Mouse (Mus musculus): ENCODE measurements around the gene Rfx2. TPM values are rescaled to one million over a fixed set of nuclear protein-coding genes. Genes with fewer than 3 reads are reported as not detected.

Gene Rfx2
- total RNA-seq, 2 experiments from 2014 or later = 1.4 to 2.3 TPM

DNA sequence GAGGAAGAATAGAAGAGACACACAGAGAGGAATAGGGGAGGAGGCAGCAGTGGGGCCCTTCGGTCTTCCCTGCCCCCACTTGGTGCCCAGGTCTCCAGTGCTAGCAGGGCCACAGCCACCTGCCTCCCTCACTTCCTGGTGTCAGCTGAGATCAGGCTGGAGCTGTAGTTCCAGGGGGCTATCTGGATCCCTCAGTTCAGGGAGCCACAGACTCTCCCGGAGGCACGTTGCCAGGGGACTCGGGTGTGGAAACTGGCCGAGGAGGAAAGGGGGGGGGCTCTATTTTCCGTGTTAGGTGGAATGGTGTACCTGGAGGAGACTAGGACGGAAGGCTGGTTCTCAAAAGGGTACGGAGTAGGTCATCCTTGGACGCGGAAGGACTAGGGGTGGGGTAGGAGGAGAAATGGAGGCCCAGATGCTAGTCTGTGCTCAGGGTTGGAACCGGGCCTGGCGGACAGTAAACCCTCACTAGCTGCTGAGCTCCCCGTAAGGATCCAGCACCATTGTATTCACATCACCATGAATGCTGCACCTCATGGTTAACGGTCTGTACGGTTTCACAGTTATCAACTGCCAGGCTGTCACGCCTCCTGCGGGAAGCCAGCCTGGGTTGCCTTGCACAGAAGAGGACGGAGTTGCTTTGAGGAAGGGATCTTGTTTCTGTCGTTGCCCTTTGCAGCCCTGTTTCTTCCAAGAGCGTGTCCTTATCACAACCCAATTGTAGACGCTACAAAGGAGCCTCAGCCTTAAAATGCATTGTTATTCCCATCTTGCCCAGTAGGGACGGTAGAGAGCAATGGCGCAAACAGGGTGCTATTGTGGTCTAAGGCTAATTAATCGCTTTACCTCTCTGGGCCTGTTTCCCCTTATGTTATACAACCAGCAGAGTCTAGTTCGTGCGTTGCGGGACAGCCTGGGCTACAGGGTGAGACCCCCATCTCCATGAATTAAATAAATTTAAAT is 67.8 kb downstream of the Rfx2 start:
- intact Hi-C loops (cut with DNase I) = loop anchor here (5.0 kb wide), 1 partner anchor 46 kb away; the partner anchor contains the start of genes Ndufa11 and Vmac
- DNase-seq (ENCODE audit: extremely low spot score in 1 of 2, low spot score in 2 of 2) = peak in 1 of 2 experiments; percentile 61

- DNase-seq (ENCODE audit: extremely low spot score in 1 of 2, low spot score in 2 of 2) = peak; percentile 77 to 93
- intact Hi-C loops (cut with DNase I) = loop anchor here (5.0 kb wide), 1 partner anchor 45 kb away; the partner anchor contains the start of genes Ndufa11 and Vmac
Measured at GRCm38 (mm10) chr17:56761991-56762410, 68.8 kb downstream of the Rfx2 start.

GRCm38 (mm10) chr17:56761077-56761476 is 69.7 kb downstream of the Rfx2 start:
- intact Hi-C loops (cut with DNase I) = loop anchor here (5.0 kb wide), 1 partner anchor 44 kb away; the partner anchor contains the start of genes Ndufa11 and Vmac
- DNase-seq (ENCODE audit: extremely low spot score in 1 of 2, low spot score in 2 of 2) = no peak

DNA sequence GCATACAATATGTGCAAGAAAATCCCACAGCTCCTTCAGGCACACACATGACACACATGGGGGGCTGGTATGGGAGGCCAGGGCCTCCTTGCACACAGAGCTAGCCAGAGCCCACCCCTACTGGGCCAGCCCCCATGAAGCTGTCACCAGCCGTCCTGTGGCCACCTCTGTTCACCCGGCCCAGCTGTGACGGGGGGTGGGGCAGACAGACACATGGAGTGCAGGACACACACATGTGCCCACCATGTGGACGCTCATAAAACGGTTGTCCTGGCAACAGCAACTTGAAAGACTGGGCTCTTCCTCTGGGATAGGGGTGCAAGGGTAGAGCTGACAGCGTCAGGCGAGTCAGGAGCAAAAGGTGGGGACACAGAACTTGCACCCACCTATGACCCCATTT is 71.6 kb downstream of the Rfx2 start:
- intact Hi-C loops (cut with DNase I) = no loop called here
- peak in 1 of 2 experiments; percentile 60 for DNase-seq (ENCODE audit: extremely low spot score in 1 of 2, low spot score in 2 of 2)

DNA sequence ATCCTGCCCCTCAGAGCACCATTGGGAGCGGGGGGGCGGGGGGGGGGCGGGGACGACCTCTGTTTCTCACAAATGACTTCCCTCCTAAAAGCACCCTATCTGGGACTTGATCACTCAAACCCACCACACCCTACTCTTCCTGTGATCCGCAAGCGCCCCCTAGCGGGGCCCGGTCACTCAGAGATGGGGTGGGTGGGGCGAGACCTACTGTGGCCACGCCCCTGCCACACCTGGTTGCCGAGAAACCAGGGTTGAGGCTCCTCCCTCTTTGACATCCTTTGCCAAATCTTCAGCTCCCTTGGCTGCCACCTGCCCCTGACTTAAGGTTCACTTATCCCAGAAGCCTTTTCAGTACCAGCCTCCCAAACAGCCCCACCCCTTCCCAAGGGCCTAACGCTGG is 72.7 kb downstream of the Rfx2 start:
- intact Hi-C loops (cut with DNase I) = no loop called here
- DNase-seq (ENCODE audit: extremely low spot score in 1 of 2, low spot score in 2 of 2) = peak in 1 of 2 experiments; percentile 84

DNA sequence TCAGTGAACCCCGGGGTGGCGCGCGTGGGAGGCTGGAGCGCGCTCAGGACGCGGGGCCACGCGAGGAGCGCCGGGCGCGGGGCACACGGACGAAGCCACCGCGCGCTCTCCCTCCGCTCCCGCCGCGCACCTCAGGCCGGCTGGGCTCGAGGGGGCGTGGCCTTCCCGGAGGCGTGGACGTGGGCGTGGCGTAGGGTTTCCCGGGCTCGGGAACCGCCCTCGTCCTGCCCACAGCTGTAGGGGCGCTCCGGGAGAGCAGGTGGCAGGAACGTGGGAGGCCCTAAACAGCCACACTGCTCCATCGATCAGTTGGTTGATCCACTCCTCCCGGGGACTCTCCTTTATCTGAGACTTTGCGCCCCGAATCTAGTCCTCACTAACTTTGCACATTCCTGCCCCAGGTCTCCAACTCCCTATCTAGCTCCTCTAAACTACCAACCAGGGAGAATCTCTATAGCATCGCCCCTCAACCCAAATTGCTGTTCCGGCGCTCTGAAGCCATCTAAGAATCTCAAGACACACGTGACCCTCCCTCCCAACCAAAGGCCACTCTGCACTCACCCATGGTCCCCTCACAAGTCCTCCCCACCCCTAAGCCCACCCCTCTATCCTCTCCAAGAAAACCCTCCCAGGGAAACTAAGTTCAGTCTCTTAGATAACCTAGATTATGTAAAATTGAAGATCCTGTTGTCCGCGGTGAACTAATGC is 73.2 kb downstream of the Rfx2 start, which contains the start of gene Nrtn:
Gene Nrtn (minus strand): TSS at position 115 of the 708 bp plus-strand sequence.
- intact Hi-C loops (cut with DNase I) = no loop called here
- DNase-seq (ENCODE audit: extremely low spot score in 1 of 2, low spot score in 2 of 2) = peak in 1 of 2 experiments; percentile 82

GRCm38 (mm10) chr17:56756703-56757399 is 74.0 kb downstream of the Rfx2 start:
- DNase-seq (ENCODE audit: extremely low spot score in 1 of 2, low spot score in 2 of 2) = no peak
- intact Hi-C loops (cut with DNase I) = no loop called here

GRCm38 (mm10) chr17:56754271-56755185 is 76.3 kb downstream of the Rfx2 start:
- intact Hi-C loops (cut with DNase I) = no loop called here

DNA sequence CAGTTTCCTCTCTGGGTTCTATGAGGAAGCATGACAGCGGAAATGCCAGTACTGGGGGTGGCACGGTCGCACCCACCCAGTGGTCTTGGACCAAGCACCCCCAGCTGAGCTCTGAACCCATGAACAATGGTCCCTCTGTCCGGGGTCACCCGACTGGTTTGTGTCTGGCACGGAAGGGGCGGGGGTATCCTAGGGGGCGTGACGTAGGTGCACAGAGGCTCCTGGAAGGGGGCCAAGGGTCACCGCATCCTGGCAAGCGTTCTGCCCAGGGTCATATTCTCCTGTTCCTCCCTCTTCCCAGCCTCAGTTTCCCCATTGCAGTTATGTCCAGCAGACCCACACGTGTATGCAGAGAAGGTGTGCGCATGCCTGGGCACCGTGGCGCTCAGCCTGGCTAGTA is 77.4 kb downstream of the Rfx2 start:
- intact Hi-C loops (cut with DNase I) = no loop called here
- DNase-seq (ENCODE audit: extremely low spot score in 1 of 2, low spot score in 2 of 2) = no peak

More at GRCm38 (mm10) chr17:56754271-56755185, 76.3 kb downstream of the Rfx2 start:
- DNase-seq (ENCODE audit: extremely low spot score in 1 of 2, low spot score in 2 of 2) = no peak

DNA sequence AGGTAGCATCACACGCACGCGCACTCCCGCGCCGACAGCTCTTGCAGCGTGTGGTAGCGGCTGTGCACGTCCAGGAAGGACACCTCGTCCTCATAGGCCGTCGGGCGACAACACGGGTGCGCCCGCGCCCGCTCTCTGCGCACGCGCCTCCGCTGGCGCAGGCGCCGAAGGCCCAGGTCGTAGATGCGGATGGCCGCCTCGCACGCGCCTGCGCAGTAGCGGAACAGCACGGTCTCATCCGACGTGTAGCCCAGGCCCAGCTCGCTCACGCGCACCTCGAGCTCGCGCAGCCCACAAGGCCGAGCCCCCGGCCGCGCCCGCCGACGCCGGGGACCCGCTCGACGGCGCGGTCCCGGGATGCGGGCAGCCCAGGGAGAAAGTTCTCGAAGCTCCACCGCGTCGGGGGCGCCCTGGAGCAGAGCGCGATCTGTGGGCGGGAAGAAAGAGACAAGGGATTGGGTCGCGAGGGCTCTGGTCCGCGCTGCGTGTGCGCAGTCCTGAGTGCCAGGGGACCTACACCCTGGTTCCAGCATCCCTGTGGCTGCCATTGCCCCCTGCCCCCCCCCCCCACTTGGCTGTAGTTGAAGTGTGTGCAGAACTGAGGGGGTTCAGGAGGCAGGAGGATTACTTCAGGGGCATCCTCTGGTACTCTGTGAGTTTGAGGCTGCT is 79.3 kb downstream of the Rfx2 start:
- intact Hi-C loops (cut with DNase I) = no loop called here
- peak in 1 of 2 experiments; percentile 75 for DNase-seq (ENCODE audit: extremely low spot score in 1 of 2, low spot score in 2 of 2)

DNA sequence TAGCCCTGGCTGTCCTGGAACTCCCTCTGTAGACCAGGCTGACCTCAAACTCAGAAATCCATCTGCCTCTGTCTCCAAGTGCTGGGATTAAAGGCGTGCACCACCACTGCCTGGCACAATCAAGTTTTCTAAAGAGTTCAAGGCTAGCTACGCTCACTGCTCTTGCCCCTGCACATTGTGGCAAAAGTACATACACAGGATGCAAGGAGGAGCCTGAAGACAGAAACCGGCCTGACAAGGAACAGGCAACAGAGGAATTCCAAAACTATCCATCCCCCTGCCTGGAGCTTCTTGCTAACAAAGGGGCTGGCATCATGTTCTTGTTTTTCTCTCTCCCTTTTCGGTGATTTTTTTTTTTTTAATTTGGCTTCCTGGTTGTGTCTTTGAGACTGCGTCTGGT is 86.6 kb downstream of the Rfx2 start:
- DNase-seq (ENCODE audit: extremely low spot score in 1 of 2, low spot score in 2 of 2) = no peak
- intact Hi-C loops (cut with DNase I) = no loop called here

- intact Hi-C loops (cut with DNase I) = no loop called here
- DNase-seq (ENCODE audit: extremely low spot score in 1 of 2, low spot score in 2 of 2) = no peak
Measured at GRCm38 (mm10) chr17:56740788-56741160, 90.0 kb downstream of the Rfx2 start.

DNA sequence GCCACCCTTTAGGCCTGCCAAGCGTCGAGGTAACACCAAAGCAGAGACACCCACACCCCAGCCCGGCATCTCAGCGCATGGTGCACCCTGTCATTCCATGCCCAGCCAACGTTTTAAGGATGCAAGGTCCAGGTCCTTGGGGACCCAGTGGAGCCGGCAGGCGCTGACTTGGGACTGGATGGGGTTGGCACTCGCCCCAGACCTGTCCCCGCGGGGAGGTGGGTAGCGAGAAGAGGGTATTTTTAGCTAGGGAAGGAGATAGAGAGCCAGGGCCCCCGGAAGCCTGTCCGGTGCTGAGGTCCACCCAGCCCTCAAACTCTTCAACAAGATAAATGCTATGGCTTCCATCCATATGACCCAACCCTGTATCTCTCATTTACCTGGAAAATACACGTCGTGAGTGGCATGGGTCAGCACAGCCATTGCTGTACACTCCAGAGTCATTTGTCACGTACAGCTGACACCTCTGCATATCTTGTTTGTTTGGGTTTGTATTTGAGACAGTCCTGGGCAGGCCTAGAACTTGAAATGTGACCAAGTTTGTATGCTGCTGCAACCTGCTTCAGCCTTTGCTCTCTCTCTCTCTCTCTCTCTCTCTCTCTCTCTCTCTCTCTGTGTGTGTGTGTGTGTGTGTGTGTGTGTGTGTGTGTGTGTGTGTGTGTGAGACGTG is 90.6 kb downstream of the Rfx2 start:
- DNase-seq (ENCODE audit: extremely low spot score in 1 of 2, low spot score in 2 of 2) = no peak
- intact Hi-C loops (cut with DNase I) = no loop called here

DNA sequence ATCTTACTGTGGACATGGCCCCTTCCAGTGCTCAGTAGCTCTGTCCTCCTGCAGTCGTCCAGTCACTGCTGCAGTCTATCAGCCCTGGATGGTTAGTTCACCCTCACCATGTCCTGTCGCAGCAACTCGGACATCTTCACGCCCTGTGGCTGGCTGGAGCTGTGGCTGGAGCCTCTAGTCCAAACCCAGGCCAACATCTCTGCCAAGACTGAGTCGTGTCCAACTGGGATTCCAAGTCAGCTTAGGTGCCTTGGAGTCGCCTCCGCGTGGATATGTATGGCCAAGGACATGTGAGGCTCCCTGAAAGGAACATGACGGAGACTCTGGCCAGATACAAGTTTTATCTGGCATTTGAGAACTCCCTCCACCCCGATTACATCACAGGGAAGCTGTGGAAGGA is 92.6 kb downstream of the Rfx2 start:
- DNase-seq (ENCODE audit: extremely low spot score in 1 of 2, low spot score in 2 of 2) = no peak
- intact Hi-C loops (cut with DNase I) = no loop called here

GRCm38 (mm10) chr17:56736534-56736933 is 94.3 kb downstream of the Rfx2 start:
- DNase-seq (ENCODE audit: extremely low spot score in 1 of 2, low spot score in 2 of 2) = no peak
- intact Hi-C loops (cut with DNase I) = no loop called here

- intact Hi-C loops (cut with DNase I) = no loop called here
- DNase-seq (ENCODE audit: extremely low spot score in 1 of 2, low spot score in 2 of 2) = no peak
Measured at GRCm38 (mm10) chr17:56729656-56730055, 101.2 kb downstream of the Rfx2 start.

GRCm38 (mm10) chr17:56729151-56729550 is 101.7 kb downstream of the Rfx2 start:
- intact Hi-C loops (cut with DNase I) = no loop called here
- DNase-seq (ENCODE audit: extremely low spot score in 1 of 2, low spot score in 2 of 2) = no peak

All from left cerebral cortex, postnatal 10 days (tissue).